Mouse (Mus musculus) megakaryocyte, embryonic 14.5 days (primary cell): ENCODE data around the gene Lexm.

Experiments
- FLI1 ChIP-seq: IDR thresholded peaks from 2 replicates; pipeline ENCODE4 v1.6.1; 2012; ENCODE audit warnings: low read length, inconsistent platforms, mixed read lengths
- GATA1 ChIP-seq: IDR thresholded peaks from 3 replicates; pipeline ENCODE4 v1.6.1; 2012; ENCODE audit warnings: mixed read lengths, low read length, inconsistent platforms, borderline replicate concordance

GRCm38 (mm10) chr4:106577511-106577910 lies 39.5 kb downstream of the Lexm start:
- TF ChIP-seq GATA1: no peak
- no peak for TF ChIP-seq FLI1
